Mouse (Mus musculus) lung, postnatal 14 days (tissue): ENCODE data around the gene Olfr1535.

Source experiments
- DNase-seq: peaks from one replicate; pipeline ENCODE4 v3.0.0; 2021

Olfr1535 gene

GRCm38 (mm10) chr13:21559793-21560192, at the start of gene Olfr1535:
Gene Olfr1535, minus strand, starts transcription at chr13:21559893.
- no peak for DNase-seq

- no peak for DNase-seq
Measured at GRCm38 (mm10) chr13:21591618-21592017, 31.9 kb upstream of the Olfr1535 start.

- no peak for DNase-seq
Measured at GRCm38 (mm10) chr13:21581659-21582058, 22.0 kb upstream of the Olfr1535 start, which contains the start of gene Olfr1364. Gene Olfr1364, minus strand, starts transcription at chr13:21581759.

- no peak for DNase-seq
Measured at GRCm38 (mm10) chr13:21550416-21551110, 9.1 kb downstream of the Olfr1535 start.

- DNase-seq: no peak
Measured at GRCm38 (mm10) chr13:21549487-21549886, 10.2 kb downstream of the Olfr1535 start.

GRCm38 (mm10) chr13:21542708-21543107, 17.0 kb downstream of the Olfr1535 start, which contains the start of gene Olfr1366:
Gene Olfr1366, minus strand, starts transcription at chr13:21542808.
- DNase-seq: no peak

GRCm38 (mm10) chr13:21530781-21531201, 28.9 kb downstream of the Olfr1535 start, which contains the start of gene Zkscan8:
Gene Zkscan8, minus strand, starts transcription at chr13:21531120.
- peak; percentile 86 for DNase-seq

GRCm38 (mm10) chr13:21530136-21530535, 29.6 kb downstream of the Olfr1535 start:
- no peak for DNase-seq

- DNase-seq: peak; percentile 79
Measured at GRCm38 (mm10) chr13:21506221-21506649, 53.5 kb downstream of the Olfr1535 start.
